Mouse (Mus musculus) right cerebral cortex, postnatal 25 days (tissue): ENCODE measurements around the gene Osbpl7.
A peak's percentile ranks its signal among the peaks of the same experiment; 100 is the strongest.

Source experiments
- DNase-seq: peaks from one replicate; pipeline ENCODE4 v3.0.0; 2022

The Osbpl7 gene

GRCm38 (mm10) chr11:97040301-97041021 lies 10.0 kb upstream of the Osbpl7 start:
- no peak for DNase-seq

GRCm38 (mm10) chr11:97041022-97041899 lies 9.2 kb upstream of the Osbpl7 start, which contains the start of the genes Lrrc46 and Mrpl10:
Gene Lrrc46 (minus strand): TSS chr11:97041407.
Gene Mrpl10 (plus strand): TSS chr11:97041560.
- DNase-seq, result peak; percentile 84

GRCm38 (mm10) chr11:97044902-97045301 lies 5.5 kb upstream of the Osbpl7 start:
- no peak for DNase-seq

GRCm38 (mm10) chr11:97045861-97046260 lies 4.6 kb upstream of the Osbpl7 start:
- no peak for DNase-seq

- DNase-seq, result no peak
These were observed 2.3 kb upstream of the Osbpl7 start for GRCm38 (mm10) chr11:97048090-97048650.

DNA sequence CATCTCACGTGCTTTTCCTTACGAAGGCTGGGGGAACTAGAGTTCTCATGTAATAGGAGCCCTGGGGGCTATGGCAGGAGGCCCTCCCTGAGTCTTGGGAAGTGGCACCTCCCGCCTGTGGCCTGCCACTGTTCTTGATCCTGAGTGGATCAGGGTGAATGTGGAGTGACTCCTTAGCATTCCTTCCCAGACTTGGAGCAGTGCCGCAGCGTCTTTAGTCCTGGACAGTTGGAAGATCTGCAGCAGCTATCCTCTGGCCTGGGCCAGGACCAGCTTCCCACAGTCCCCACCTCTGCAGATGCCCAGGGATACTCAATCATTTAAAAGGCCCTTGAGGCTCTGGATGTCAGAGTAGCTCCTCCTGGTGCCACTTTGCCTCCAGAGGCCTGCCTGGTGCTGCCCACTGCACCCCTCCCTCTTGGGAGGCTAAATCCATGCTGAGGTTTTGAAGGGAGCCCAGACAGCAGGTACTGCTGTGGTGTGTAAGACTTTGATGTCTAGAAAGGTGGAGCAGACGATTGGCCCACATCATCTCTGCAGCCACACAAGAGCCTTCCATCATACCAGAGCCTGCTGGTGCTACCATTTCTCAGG lies 839 bp upstream of the Osbpl7 start:
- DNase-seq, result no peak

- no peak for DNase-seq
These were observed 637 bp downstream of the Osbpl7 start for GRCm38 (mm10) chr11:97050944-97051586.

- no peak for DNase-seq
These were observed 1.8 kb downstream of the Osbpl7 start for GRCm38 (mm10) chr11:97052219-97052646.

- no peak for DNase-seq
These were observed 13.0 kb downstream of the Osbpl7 start for GRCm38 (mm10) chr11:97063274-97063920.

DNA sequence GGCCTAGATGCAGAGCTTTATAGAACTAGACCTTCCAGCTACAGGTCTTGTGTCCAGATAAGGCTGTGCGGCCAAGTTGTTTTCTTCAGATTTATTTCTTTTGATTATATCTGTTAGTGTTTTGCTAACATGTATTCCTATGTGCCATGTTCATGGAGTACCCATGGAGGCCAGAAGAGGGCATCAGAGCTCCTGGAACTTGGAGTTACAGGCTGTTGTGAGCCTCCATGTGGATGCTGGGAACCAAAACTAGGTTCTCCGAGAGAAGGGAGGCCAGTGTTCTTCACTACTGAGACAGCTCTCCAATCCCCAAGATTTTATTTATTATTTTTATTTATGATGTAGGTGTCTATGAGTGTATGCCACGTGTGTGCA lies 13.5 kb downstream of the Osbpl7 start:
- DNase-seq, result no peak

DNA sequence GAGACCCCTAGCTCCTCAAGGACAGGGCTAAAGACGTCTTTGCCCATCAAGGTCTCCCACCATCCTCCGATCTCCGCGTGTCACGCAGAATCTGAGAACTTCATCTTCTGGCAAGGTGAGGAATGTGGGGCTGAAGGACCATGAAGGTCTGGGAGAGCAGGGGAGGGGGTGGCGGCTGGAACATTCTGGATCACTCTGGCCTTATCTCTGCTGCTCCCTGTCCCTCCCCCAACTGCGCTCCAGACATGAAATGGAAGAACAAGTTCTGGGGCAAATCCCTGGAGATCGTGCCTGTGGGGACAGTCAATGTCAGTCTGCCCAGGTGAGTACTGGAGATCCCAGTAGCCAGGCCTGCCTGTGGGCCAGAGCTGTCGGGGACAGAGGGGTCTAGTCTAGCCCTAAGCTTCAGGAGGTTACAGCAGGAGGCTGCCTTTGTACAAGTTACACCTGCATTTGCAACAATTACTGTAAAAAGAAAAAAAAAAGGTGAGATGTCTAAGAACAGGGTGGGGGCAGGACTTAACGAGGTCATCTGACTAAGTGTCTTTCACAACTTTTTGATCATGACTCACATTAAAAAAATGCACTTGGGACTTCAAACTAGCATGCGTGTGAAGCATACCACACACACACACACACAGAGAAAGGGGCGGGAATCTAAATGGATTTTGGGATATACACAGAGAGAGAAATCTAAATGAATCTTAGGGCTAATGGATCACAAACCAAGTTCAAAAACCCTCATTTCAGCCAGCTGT lies 15.3 kb downstream of the Osbpl7 start:
- no peak for DNase-seq

DNA sequence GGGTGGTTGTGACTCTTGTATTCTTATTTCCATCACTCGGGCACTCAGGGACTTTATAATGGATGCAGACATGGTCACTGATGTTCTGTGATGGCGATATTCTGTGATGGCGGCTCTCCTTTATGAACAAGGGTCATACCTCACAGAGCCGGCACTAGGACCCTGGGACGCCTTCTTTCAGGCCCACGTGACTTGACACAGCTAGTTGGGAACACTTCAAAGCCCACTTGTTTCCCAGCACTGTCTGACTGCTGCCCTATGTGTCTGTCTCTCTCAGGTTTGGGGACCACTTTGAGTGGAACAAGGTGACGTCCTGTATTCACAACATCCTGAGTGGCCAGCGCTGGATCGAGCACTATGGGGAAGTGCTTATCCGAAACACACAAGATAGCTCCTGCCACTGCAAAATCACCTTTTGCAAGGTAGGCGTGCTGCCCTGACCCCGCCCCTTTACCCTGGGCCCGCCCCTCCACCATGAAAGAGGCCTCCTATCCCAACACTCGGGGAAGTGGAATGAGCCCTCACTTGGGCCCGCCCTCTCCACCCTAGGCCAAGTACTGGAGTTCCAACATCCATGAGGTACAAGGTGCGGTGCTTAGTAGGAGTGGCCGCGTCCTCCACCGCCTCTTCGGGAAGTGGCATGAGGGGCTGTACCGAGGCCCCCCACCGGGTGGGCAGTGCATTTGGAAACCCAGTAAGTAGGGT lies 16.4 kb downstream of the Osbpl7 start:
- no peak for DNase-seq

- no peak for DNase-seq
These were observed 18.9 kb downstream of the Osbpl7 start for GRCm38 (mm10) chr11:97069333-97069732.

DNA sequence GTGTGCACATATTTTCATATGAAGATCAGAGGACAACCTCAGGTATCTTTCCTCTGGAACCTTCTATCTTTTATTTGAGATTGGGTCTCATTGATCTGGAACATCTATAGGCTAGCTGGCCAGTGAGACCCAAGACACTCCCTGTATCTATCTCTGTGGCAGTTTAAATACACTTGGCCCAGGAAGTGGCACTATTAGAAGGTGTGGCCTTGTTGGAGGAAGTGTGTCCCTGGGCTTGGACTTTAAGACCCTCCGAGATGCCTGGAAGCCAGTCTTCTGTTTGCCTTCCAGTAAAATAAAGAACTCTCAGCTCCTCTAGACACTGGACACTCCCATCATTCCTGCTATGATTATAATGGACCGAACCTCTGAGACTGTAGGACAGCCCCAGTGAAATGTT lies 19.3 kb downstream of the Osbpl7 start:
- DNase-seq, result no peak

- DNase-seq, result no peak
These were observed 20.7 kb downstream of the Osbpl7 start for GRCm38 (mm10) chr11:97071129-97071528.

DNA sequence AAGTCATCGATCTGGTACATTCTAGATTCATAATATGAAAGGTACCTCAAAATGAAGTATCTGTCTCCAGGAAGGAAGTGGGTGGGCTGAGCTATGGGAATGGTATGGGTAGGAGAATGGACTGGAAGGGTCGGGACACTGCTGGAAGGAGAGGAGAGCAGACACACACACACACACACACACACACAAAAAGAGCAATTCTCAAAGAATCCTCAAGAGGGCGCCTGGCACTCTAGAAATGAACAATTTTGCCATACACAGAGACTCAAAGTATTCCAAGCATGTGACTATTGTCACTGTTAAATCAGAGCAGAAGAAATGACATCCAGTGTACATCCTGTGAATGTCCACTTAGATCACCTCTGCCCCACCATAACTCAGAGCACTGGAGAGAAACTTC lies 22.1 kb downstream of the Osbpl7 start:
- DNase-seq, result peak; percentile 43

DNA sequence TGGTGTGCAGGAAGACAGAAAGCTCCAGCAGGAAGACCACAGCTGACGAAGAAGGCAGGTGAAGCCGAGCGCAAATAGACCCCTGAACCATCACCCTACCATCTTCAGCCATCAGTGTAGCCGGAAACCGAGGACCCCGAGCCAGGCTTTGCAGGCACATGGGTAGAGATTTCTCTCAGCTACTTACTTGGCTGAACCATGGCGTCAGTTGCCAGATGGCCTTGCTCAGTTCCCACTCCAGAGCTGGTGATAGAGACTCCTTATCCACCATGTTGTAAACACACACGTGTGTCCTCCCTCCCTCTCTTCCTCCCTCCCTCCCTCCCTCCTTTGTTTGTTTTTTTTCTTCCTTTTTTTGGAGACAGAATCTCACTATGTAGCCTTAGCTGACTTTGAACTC lies 23.8 kb downstream of the Osbpl7 start:
- no peak for DNase-seq

DNA sequence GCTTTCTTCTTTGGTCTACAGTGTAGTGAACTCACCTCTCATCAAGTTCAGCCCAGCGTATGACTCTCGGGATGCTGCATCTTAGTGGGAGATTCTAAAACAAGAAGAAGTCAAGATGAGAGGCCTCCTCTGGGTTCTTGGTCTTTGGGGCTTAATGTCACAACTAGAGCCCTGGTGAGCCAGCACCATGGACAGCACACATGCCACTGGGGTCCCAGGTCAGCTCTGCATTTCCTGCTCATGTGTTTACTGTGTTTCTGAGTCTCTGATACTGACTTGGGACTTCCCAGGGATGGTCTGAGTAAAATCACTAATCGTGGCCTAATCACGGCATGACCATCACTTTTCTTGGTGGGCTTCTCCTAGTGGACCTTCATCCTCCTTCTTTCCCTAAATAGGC lies 28.3 kb downstream of the Osbpl7 start:
- no peak for DNase-seq

- DNase-seq, result no peak
These were observed 29.9 kb downstream of the Osbpl7 start for GRCm38 (mm10) chr11:97080291-97080690.

GRCm38 (mm10) chr11:97082977-97083376 lies 32.5 kb downstream of the Osbpl7 start:
- DNase-seq, result no peak
